Mouse (Mus musculus): ENCODE data around the gene Vps8.
A peak's percentile ranks its signal among the peaks of the same experiment; 100 is the strongest.

Vps8 gene

GRCm38 (mm10) chr16:21405224-21405969, 17.5 kb upstream of the Vps8 start:
- no peak for DNase-seq

- no peak for DNase-seq
These were observed 16.8 kb upstream of the Vps8 start for GRCm38 (mm10) chr16:21406136-21406535.

GRCm38 (mm10) chr16:21411779-21412178, 11.1 kb upstream of the Vps8 start:
- DNase-seq = no peak

GRCm38 (mm10) chr16:21412593-21413047, 10.3 kb upstream of the Vps8 start:
- DNase-seq = peak; percentile 85

- DNase-seq = no peak
These were observed 9.1 kb upstream of the Vps8 start for GRCm38 (mm10) chr16:21413819-21414218.

- DNase-seq = no peak
These were observed 7.8 kb upstream of the Vps8 start for GRCm38 (mm10) chr16:21415128-21415527.

- DNase-seq = no peak
These were observed 4.9 kb upstream of the Vps8 start for GRCm38 (mm10) chr16:21418012-21418411.

- DNase-seq = no peak
These were observed 610 bp downstream of the Vps8 start for GRCm38 (mm10) chr16:21423546-21423910.

GRCm38 (mm10) chr16:21428131-21428530, 5.2 kb downstream of the Vps8 start:
- DNase-seq = no peak

GRCm38 (mm10) chr16:21430377-21431060, 7.6 kb downstream of the Vps8 start:
- DNase-seq = no peak

- peak; percentile 20 for DNase-seq
These were observed 8.7 kb downstream of the Vps8 start for GRCm38 (mm10) chr16:21431614-21432013.

GRCm38 (mm10) chr16:21433543-21433942, 10.6 kb downstream of the Vps8 start:
- peak; percentile 33 for DNase-seq

- no peak for DNase-seq
These were observed 18.1 kb downstream of the Vps8 start for GRCm38 (mm10) chr16:21441012-21441411.

GRCm38 (mm10) chr16:21445026-21445625, 22.2 kb downstream of the Vps8 start:
- DNase-seq = no peak

- no peak for DNase-seq
These were observed 24.5 kb downstream of the Vps8 start for GRCm38 (mm10) chr16:21447447-21447846.

- no peak for DNase-seq
These were observed 25.5 kb downstream of the Vps8 start for GRCm38 (mm10) chr16:21448464-21448863.

GRCm38 (mm10) chr16:21449890-21450289, 27.0 kb downstream of the Vps8 start:
- no peak for DNase-seq

- no peak for DNase-seq
These were observed 29.7 kb downstream of the Vps8 start for GRCm38 (mm10) chr16:21452569-21452968.

- DNase-seq = no peak
These were observed 34.9 kb downstream of the Vps8 start for GRCm38 (mm10) chr16:21457639-21458369.

GRCm38 (mm10) chr16:21465868-21466267, 43.0 kb downstream of the Vps8 start:
- no peak for DNase-seq

GRCm38 (mm10) chr16:21470416-21470815, 47.5 kb downstream of the Vps8 start:
- DNase-seq = peak; percentile 55

GRCm38 (mm10) chr16:21477074-21477473, 54.2 kb downstream of the Vps8 start:
- no peak for DNase-seq

GRCm38 (mm10) chr16:21478376-21478775, 55.5 kb downstream of the Vps8 start:
- no peak for DNase-seq
